Mouse (Mus musculus) E14TG2a.4 (cell line): Measurements from ENCODE around the gene Gtpbp1.

Experiments used
- H3K27me3 ChIP-seq: 2 replicates; pipeline ENCODE4 v1.6.1; 2014; ENCODE audit warnings: low read length, control low read depth; ENCODE audit not compliant: insufficient read depth
- H3K36me3 ChIP-seq: 2 replicates; pipeline ENCODE4 v1.6.1; 2014; ENCODE audit warnings: low read length, control low read depth; ENCODE audit not compliant: insufficient read depth
- H3K4me1 ChIP-seq: replicated peaks from 2 replicates; pipeline ENCODE4 v1.6.1; 2014; ENCODE audit warnings: low read depth, low read length, control low read depth
- H3K4me3 ChIP-seq: replicated peaks from 2 replicates; pipeline ENCODE4 v1.5.1; 2014; ENCODE audit warnings: mild to moderate bottlenecking, low read length
- H3K9me3 ChIP-seq: 2 replicates; pipeline ENCODE4 v1.6.1; 2014; ENCODE audit warnings: low read length, control low read depth
- CTCF ChIP-seq: conservative IDR thresholded peaks from 2 replicates; pipeline ENCODE4 v1.5.1; 2014; ENCODE audit warnings: low read length
- NANOG ChIP-seq: IDR thresholded peaks from 2 replicates; pipeline ENCODE4 v1.6.1; 2014; ENCODE audit warnings: borderline replicate concordance, low read length, mixed read lengths
- POU5F1 ChIP-seq: IDR thresholded peaks from 2 replicates; pipeline ENCODE4 v1.6.1; 2014; ENCODE audit warnings: low read length, borderline replicate concordance

Gene Gtpbp1

DNA sequence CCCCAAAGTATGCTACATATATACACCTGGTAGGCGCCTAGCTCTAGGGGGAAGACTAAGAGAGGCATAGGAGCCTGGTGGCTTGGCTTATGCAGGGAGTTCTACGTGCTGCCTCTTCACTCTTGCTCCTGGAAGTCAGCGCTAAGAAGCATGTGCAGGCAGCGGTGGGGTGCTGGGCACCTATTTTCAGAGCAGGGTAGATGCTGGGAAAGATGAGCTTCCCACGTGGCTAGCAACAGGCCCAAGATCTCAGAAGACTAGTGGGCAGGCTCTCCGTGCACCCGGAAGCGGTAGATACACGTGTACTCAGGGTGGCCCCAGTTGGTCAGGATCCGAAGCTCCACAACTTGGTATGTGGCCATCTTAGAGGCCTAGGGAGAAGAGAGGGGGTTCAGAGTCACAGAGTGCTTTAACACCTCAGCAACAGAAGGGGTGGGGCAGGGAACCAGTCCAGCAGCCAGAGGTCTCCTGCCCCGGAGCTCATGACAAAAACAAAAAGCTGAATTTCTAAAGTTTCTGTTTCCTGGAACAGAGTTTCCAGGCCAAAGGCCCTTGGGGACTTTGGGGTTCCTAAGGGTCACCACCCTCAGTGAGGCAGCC, 34.6 kb downstream of the Gtpbp1 start:
- H3K27me3 ChIP-seq: no peaks in the 10 kb centered on the region
- no peaks in the 10 kb centered on the region for H3K9me3 ChIP-seq
- H3K36me3 ChIP-seq: peaks cover 85% of the 10 kb centered on the region
- H3K4me3 ChIP-seq: no peak overlapping the region
- no peak for TF ChIP-seq NANOG
- no peak for TF ChIP-seq POU5F1
- TF ChIP-seq CTCF: no peak
- peaks cover 16% of the 10 kb centered on the region for H3K4me1 ChIP-seq

- TF ChIP-seq NANOG: no peak
- TF ChIP-seq CTCF: no peak
- no peak for TF ChIP-seq POU5F1
- H3K4me3 ChIP-seq: no peak overlapping the region
- no peaks in the 10 kb centered on the region for H3K27me3 ChIP-seq
- peaks cover 77% of the 10 kb centered on the region for H3K36me3 ChIP-seq
- H3K9me3 ChIP-seq: no peaks in the 10 kb centered on the region
- peaks cover 12% of the 10 kb centered on the region; the same call in 1 of the 2 replicates for H3K4me1 ChIP-seq
These were observed 37.2 kb downstream of the Gtpbp1 start for GRCm38 (mm10) chr15:79727840-79728239.

- Histone ChIP-seq H3K4me3 (no peak overlapping the region), H3K4me1 (peaks cover 12% of the 10 kb centered on the region; the same call in 1 of the 2 replicates), H3K27me3 (no peaks in the 10 kb centered on the region), H3K9me3 (no peaks in the 10 kb centered on the region), H3K36me3 (peaks cover 77% of the 10 kb centered on the region)
- TF ChIP-seq CTCF: no peak
- TF ChIP-seq POU5F1: no peak
- no peak for TF ChIP-seq NANOG
These were observed 37.7 kb downstream of the Gtpbp1 start for GRCm38 (mm10) chr15:79728311-79728710.

- no peaks in the 10 kb centered on the region for H3K27me3 ChIP-seq
- H3K4me3 ChIP-seq: no peak overlapping the region
- H3K4me1 ChIP-seq: peaks cover 12% of the 10 kb centered on the region; the same call in 1 of the 2 replicates
- H3K36me3 ChIP-seq: peaks cover 78% of the 10 kb centered on the region
- TF ChIP-seq POU5F1 (no peak), CTCF (no peak), NANOG (no peak)
- no peaks in the 10 kb centered on the region for H3K9me3 ChIP-seq
These were observed 38.2 kb downstream of the Gtpbp1 start for GRCm38 (mm10) chr15:79728731-79729388.

- Histone ChIP-seq H3K4me3 (no peak overlapping the region), H3K4me1 (peaks cover 21% of the 10 kb centered on the region), H3K9me3 (no peaks in the 10 kb centered on the region), H3K36me3 (peaks cover 80% of the 10 kb centered on the region), H3K27me3 (no peaks in the 10 kb centered on the region)
- TF ChIP-seq POU5F1 (no peak), CTCF (no peak), NANOG (no peak)
These were observed 40.9 kb downstream of the Gtpbp1 start for GRCm38 (mm10) chr15:79731554-79731953.

- Histone ChIP-seq H3K27me3 (no peaks in the 10 kb centered on the region), H3K4me3 (no peak overlapping the region), H3K9me3 (no peaks in the 10 kb centered on the region), H3K4me1 (peaks cover 19% of the 10 kb centered on the region), H3K36me3 (peaks cover 78% of the 10 kb centered on the region)
- TF ChIP-seq CTCF (no peak), NANOG (no peak), POU5F1 (no peak)
These were observed 42.5 kb downstream of the Gtpbp1 start for GRCm38 (mm10) chr15:79733192-79733591.

GRCm38 (mm10) chr15:79733640-79734039, 43.0 kb downstream of the Gtpbp1 start:
- no peak overlapping the region for H3K4me3 ChIP-seq
- H3K4me1 ChIP-seq: peaks cover 23% of the 10 kb centered on the region
- peaks cover 78% of the 10 kb centered on the region for H3K36me3 ChIP-seq
- no peaks in the 10 kb centered on the region for H3K9me3 ChIP-seq
- H3K27me3 ChIP-seq: no peaks in the 10 kb centered on the region
- TF ChIP-seq CTCF: no peak
- no peak for TF ChIP-seq POU5F1
- no peak for TF ChIP-seq NANOG

GRCm38 (mm10) chr15:79734311-79734710, 43.7 kb downstream of the Gtpbp1 start:
- TF ChIP-seq CTCF (no peak), POU5F1 (no peak), NANOG (no peak)
- Histone ChIP-seq H3K4me1 (peaks cover 30% of the 10 kb centered on the region), H3K27me3 (no peaks in the 10 kb centered on the region), H3K36me3 (peaks cover 78% of the 10 kb centered on the region), H3K9me3 (no peaks in the 10 kb centered on the region), H3K4me3 (no peak overlapping the region)
